In the genomic region with DNA sequence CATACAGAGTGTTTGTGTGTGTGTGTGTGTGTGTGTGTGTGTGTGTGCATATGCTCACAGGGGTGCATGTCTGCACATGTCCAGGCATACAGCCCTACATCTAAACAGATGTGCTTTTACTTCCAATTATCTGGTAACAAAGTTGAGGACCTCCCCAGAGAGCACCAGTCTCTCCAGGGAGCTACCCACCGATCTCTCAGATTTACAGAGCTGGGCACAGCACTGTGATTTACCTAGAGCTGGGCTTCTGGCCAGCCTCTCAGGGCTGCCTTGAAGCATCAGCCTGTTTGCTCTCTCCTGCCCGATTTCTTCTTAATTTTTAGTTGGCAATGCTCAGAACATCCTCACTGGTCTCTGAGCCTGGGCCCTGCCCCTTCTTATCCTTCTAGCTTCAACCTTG, we compare ENCODE assay signal across 12 mouse cellular contexts.
"Had no signal": no experiment of that assay in that cellular context is flagged by ENCODE, and none has a peak within 500 bp of the region (broad histone marks: within the 10 kb centered on the region; RNA-seq: fewer than 3 reads in every experiment).

No protein-coding gene starts in this region.

- ATAC-seq: liver, postnatal 0 days; midbrain, embryonic 16.5 days had no signal

- H3K36me3 ChIP-seq: limb, embryonic 12.5 days; liver, embryonic 13.5 days; lung, embryonic 15.5 days had no signal

- H3K4me1 ChIP-seq: limb, embryonic 12.5 days; liver, embryonic 13.5 days; lung, embryonic 15.5 days had no signal

- H3K27ac ChIP-seq: limb, embryonic 12.5 days; liver, embryonic 13.5 days; lung, embryonic 15.5 days had no signal

- H3K4me3 ChIP-seq: limb, embryonic 12.5 days; liver, embryonic 13.5 days; lung, embryonic 15.5 days had no signal

- H3K9ac ChIP-seq: limb, embryonic 12.5 days; liver, embryonic 13.5 days; liver, postnatal 0 days; lung, embryonic 15.5 days had no signal

- H3K27me3 ChIP-seq: limb, embryonic 12.5 days; liver, embryonic 13.5 days; lung, embryonic 15.5 days had no signal

- H3K4me2 ChIP-seq: limb, embryonic 12.5 days; liver, embryonic 13.5 days; lung, embryonic 15.5 days had no signal

- DNase-seq: kidney, adult 8-10 months; kidney, postnatal 25 days; layer of hippocampus, adult 9-11 months; liver; liver, embryonic 13.5 days; liver, postnatal 0 days; right cerebral cortex, adult 18-20 months; thymus, adult 18-20 months; thymus, postnatal 14 days had no signal

- H3K9me3 ChIP-seq: limb, embryonic 12.5 days; liver, embryonic 13.5 days; lung, embryonic 15.5 days had no signal
